21 mouse cellular contexts compared by ENCODE assay signal in the genomic region with DNA sequence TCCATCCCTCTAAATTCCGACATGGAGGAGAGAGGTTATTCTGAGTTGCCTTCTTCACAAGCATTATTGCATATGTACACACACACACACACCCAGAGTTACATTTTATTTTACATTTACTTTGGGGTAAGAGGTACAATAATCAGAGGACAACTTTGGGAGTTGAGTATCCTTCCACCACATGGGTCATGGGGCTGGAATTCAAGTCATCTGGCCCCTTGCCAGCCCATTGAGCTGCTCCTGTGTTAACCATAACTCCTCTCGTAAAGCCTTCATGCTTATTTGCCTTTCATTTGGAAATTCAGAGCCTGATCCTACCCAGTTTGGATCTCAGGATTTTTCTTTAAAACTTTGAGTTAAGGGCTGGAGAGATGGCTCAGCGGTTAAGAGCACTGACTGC. TPM values are rescaled to one million over a fixed set of nuclear protein-coding genes. Genes with fewer than 3 reads are reported as not detected.
DNase-seq lines count a peak whose midpoint lies in the region; ATAC-seq and TF ChIP-seq lines count a peak whose summit lies in the region.
"Had no signal": no experiment of that assay in that cellular context is flagged by ENCODE, and none has a peak within 500 bp of the region (broad histone marks: within the 10 kb centered on the region; RNA-seq: fewer than 3 reads in every experiment).

No protein-coding gene starts in this region.

- H3K4me3 ChIP-seq in kidney, adult 2 months (ENCODE audit: insufficient read depth, low read depth, low read length): no peak overlapping the region
- no peak overlapping the region for H3K4me3 ChIP-seq in kidney, embryonic 16.5 days (ENCODE audit: low read length)
- H3K4me3 ChIP-seq: embryonic facial prominence, embryonic 10.5 days; heart, embryonic 10.5 days; layer of hippocampus, adult 2 months; midbrain, embryonic 10.5 days had no signal

- H3K4me2 ChIP-seq in kidney, embryonic 16.5 days (replicated peaks; ENCODE audit: low read depth, low read length): no peak overlapping the region

- peak; percentile 43 for DNase-seq in kidney, adult 2 months
- peak; percentile 41 for DNase-seq in Patski (ENCODE audit: low read depth, low spot score)
- peak; percentile 28 to 39 for DNase-seq in kidney, postnatal 4 days
- peak; percentile 20 for DNase-seq in lung, postnatal 25 days (ENCODE audit: low spot score)
- no peak for DNase-seq in thymus, postnatal 4 days
- DNase-seq: cerebellum, postnatal 14 days; gastrocnemius, postnatal 14 days; thymus, adult 2 months had no signal

- POLR2A ChIA-PET in Patski (lab: Charles Lee): no interaction called here

- H3K27me3 ChIP-seq in kidney, adult 2 months (replicated peaks; ENCODE audit: control insufficient read depth, insufficient read depth, low read length): no peaks in the 10 kb centered on the region
- no peaks in the 10 kb centered on the region for H3K27me3 ChIP-seq in kidney, embryonic 16.5 days (ENCODE audit: insufficient read depth, low read length)
- no peaks in the 10 kb centered on the region for H3K27me3 ChIP-seq in Patski

- TF ChIP-seq CTCF in kidney, adult 2 months (conservative IDR thresholded peaks at IDR 0.05; ENCODE audit: insufficient read depth, insufficient read length, low read depth, low read length): no peak
- no peak for TF ChIP-seq CTCF in Patski (IDR thresholded peaks at IDR 0.05)

- no peak overlapping the region for H3K9ac ChIP-seq in kidney, embryonic 16.5 days (replicated peaks; ENCODE audit: low read length)

- 63% methylated on average over 3 of the region's 3 CpGs for WGBS in kidney, adult 2 months
- WGBS in kidney, embryonic 16.5 days: 77% methylated on average over 3 of the region's 3 CpGs

- in situ Hi-C loops in Patski (cut with MboI; ENCODE audit: low pct_unique_long_range_greater_than_20kb): no loop called here

- H3K27ac ChIP-seq in kidney, adult 2 months (ENCODE audit: insufficient read depth, low read depth, low read length): no peak overlapping the region
- no peak overlapping the region for H3K27ac ChIP-seq in kidney, embryonic 16.5 days (ENCODE audit: low read length)
- H3K27ac ChIP-seq: embryonic facial prominence, embryonic 10.5 days; heart, embryonic 10.5 days; layer of hippocampus, adult 2 months; midbrain, embryonic 10.5 days had no signal

- H3K36me3 ChIP-seq in kidney, adult 2 months (ENCODE audit: control insufficient read depth, insufficient read depth, low read length): no peaks in the 10 kb centered on the region; the same call in 1 of the 2 replicates
- peaks cover 28% of the 10 kb centered on the region for H3K36me3 ChIP-seq in kidney, embryonic 16.5 days (ENCODE audit: insufficient read depth, low read length)

- no peak for TF ChIP-seq POLR2A in kidney, adult 2 months (IDR thresholded peaks at IDR 0.05; ENCODE audit: low read depth, low read length)

- H3K4me1 ChIP-seq in kidney, adult 2 months (ENCODE audit: control insufficient read depth, insufficient read depth, low read length): 0 out of 2 replicates have a peak, but pooled peaks cover under 1% of the 10 kb centered on the region
- H3K4me1 ChIP-seq in kidney, embryonic 16.5 days (ENCODE audit: insufficient read depth, low read length): no peaks in the 10 kb centered on the region
- H3K4me1 ChIP-seq: embryonic facial prominence, embryonic 10.5 days; heart, embryonic 10.5 days; midbrain, embryonic 10.5 days had no signal

- no peaks in the 10 kb centered on the region for H3K9me3 ChIP-seq in kidney, embryonic 16.5 days (ENCODE audit: low read length)
- H3K9me3 ChIP-seq: embryonic facial prominence, embryonic 10.5 days; heart, embryonic 10.5 days; midbrain, embryonic 10.5 days had no signal

- CTCF ChIA-PET in Patski (lab: Charles Lee): interaction anchor here (1.6 to 2.4 kb wide), 4 partner anchors 10 to 88 kb away, joined by 4 to 14 read pairs (median 4); no protein-coding TSS in a partner anchor

- no peak for ATAC-seq in kidney, embryonic 16.5 days (ENCODE audit: low FRiP score, low TSS enrichment)
- no peak for ATAC-seq in Patski
- ATAC-seq in erythroblast, adult 5-6 weeks (replicated peaks; ENCODE audit: low FRiP score, poor library complexity, severe bottlenecking): no peak

RNA-seq across cellular contexts. Expression of a gene that starts 17.4 kb away (rescaled TPM):
- 7.6 and 10.4 TPM in 2 replicates for polyA plus RNA-seq in kidney, adult 2 months (2012; rRNA removed)
- polyA plus RNA-seq in kidney, embryonic 16.5 days (2015; fragmentation: Nextera tagmentation; extraction: Ambion mirVana): 36.4 and 38.5 TPM in 2 replicates
- polyA plus RNA-seq in Patski (2021): 46.9 TPM
- total RNA-seq in erythroblast, adult 5-6 weeks (2015; ENCODE audit: low replicate concordance): 73.8 and 84.0 TPM in 2 replicates
- total RNA-seq in erythroblast, adult 5-6 weeks (2017; ENCODE audit: low replicate concordance): 115 and 116 TPM in 2 replicates

RNA-seq across cellular contexts. Expression of a gene that starts 18.7 kb away (rescaled TPM):
- polyA plus RNA-seq in kidney, adult 2 months (2012; rRNA removed): 9.9 and 13.2 TPM in 2 replicates
- polyA plus RNA-seq in kidney, embryonic 16.5 days (2015; fragmentation: Nextera tagmentation; extraction: Ambion mirVana): 76.4 and 78.6 TPM in 2 replicates
- 142 TPM for polyA plus RNA-seq in Patski (2021)
- total RNA-seq in erythroblast, adult 5-6 weeks (2015; ENCODE audit: low replicate concordance): 30.9 and 34.1 TPM in 2 replicates
- 52.8 and 58.1 TPM in 2 replicates for total RNA-seq in erythroblast, adult 5-6 weeks (2017; ENCODE audit: low replicate concordance)

RNA-seq across cellular contexts. Expression of a gene that starts 46.6 kb away (rescaled TPM):
- polyA plus RNA-seq in kidney, adult 2 months (2012; rRNA removed): not detected in 2 replicates
- polyA plus RNA-seq in kidney, embryonic 16.5 days (2015; fragmentation: Nextera tagmentation; extraction: Ambion mirVana): 0.17 TPM in 1 of 2 replicates, not detected in the other
- polyA plus RNA-seq in Patski (2021): not detected
- total RNA-seq in erythroblast, adult 5-6 weeks (2015; ENCODE audit: low replicate concordance): not detected in 2 replicates
- not detected in 2 replicates for total RNA-seq in erythroblast, adult 5-6 weeks (2017; ENCODE audit: low replicate concordance)
- total RNA-seq: gastrocnemius, postnatal 14 days; heart, postnatal 25 days; layer of hippocampus, adult 2 months; left cerebral cortex, adult 8-10 months had no signal
- polyA plus RNA-seq: embryonic facial prominence, embryonic 10.5 days; limb, embryonic 14.5 days; liver, embryonic 16.5 days; midbrain, embryonic 10.5 days; neural tube, embryonic 14.5 days; small intestine, adult 2 months; stomach, embryonic 14.5 days; thymus, adult 2 months had no signal

RNA-seq across cellular contexts. Expression of a gene that starts 52.5 kb away (rescaled TPM):
- 31.9 and 43.0 TPM in 2 replicates for polyA plus RNA-seq in kidney, adult 2 months (2012; rRNA removed)
- 23.7 and 38.1 TPM in 2 replicates for polyA plus RNA-seq in kidney, embryonic 16.5 days (2015; fragmentation: Nextera tagmentation; extraction: Ambion mirVana)
- 169 TPM for polyA plus RNA-seq in Patski (2021)
- 83.2 and 113 TPM in 2 replicates for total RNA-seq in erythroblast, adult 5-6 weeks (2015; ENCODE audit: low replicate concordance)
- 70.6 and 76.3 TPM in 2 replicates for total RNA-seq in erythroblast, adult 5-6 weeks (2017; ENCODE audit: low replicate concordance)
